Mouse (Mus musculus): Measurements from ENCODE around the gene Pgm5. TPM values are rescaled to one million over a fixed set of nuclear protein-coding genes. Genes with fewer than 3 reads are reported as not detected.
A peak's percentile ranks its signal among the peaks of the same experiment; 100 is the strongest.

The Pgm5 gene
- total RNA-seq, 1 experiment from 2014 or later = 54.3 TPM

GRCm38 (mm10) chr19:24871037-24871635 is 9.5 kb upstream of the Pgm5 start:
- DNase-seq = peak; percentile 71

GRCm38 (mm10) chr19:24865436-24865835 is 3.8 kb upstream of the Pgm5 start:
- peak; percentile 38 for DNase-seq

- no peak for DNase-seq
These were observed 411 bp downstream of the Pgm5 start for GRCm38 (mm10) chr19:24861276-24861611.

GRCm38 (mm10) chr19:24851456-24852315 is 10.0 kb downstream of the Pgm5 start:
- DNase-seq = peak; percentile 29

GRCm38 (mm10) chr19:24848844-24849243 is 12.8 kb downstream of the Pgm5 start:
- no peak for DNase-seq

GRCm38 (mm10) chr19:24848345-24848744 is 13.3 kb downstream of the Pgm5 start:
- no peak for DNase-seq

GRCm38 (mm10) chr19:24845007-24845546 is 16.6 kb downstream of the Pgm5 start:
- DNase-seq = no peak

- no peak for DNase-seq
These were observed 19.6 kb downstream of the Pgm5 start for GRCm38 (mm10) chr19:24842080-24842479.

- DNase-seq = no peak
These were observed 37.1 kb downstream of the Pgm5 start for GRCm38 (mm10) chr19:24824517-24824916.

- no peak for DNase-seq
These were observed 45.9 kb downstream of the Pgm5 start for GRCm38 (mm10) chr19:24815661-24816221.

- DNase-seq = no peak
These were observed 48.8 kb downstream of the Pgm5 start for GRCm38 (mm10) chr19:24812861-24813293.

GRCm38 (mm10) chr19:24812106-24812810 is 49.4 kb downstream of the Pgm5 start:
- peak; percentile 48 for DNase-seq

GRCm38 (mm10) chr19:24811451-24811850 is 50.2 kb downstream of the Pgm5 start:
- DNase-seq = no peak

GRCm38 (mm10) chr19:24806013-24806412 is 55.6 kb downstream of the Pgm5 start:
- no peak for DNase-seq

- DNase-seq = no peak
These were observed 64.0 kb downstream of the Pgm5 start for GRCm38 (mm10) chr19:24797606-24798005.

- no peak for DNase-seq
These were observed 67.3 kb downstream of the Pgm5 start for GRCm38 (mm10) chr19:24794350-24794749.

- no peak for DNase-seq
These were observed 68.0 kb downstream of the Pgm5 start for GRCm38 (mm10) chr19:24793545-24794139.

- no peak for DNase-seq
These were observed 68.8 kb downstream of the Pgm5 start for GRCm38 (mm10) chr19:24792876-24793275.

GRCm38 (mm10) chr19:24785898-24786297 is 75.8 kb downstream of the Pgm5 start:
- DNase-seq = no peak

GRCm38 (mm10) chr19:24785056-24785675 is 76.5 kb downstream of the Pgm5 start:
- DNase-seq = no peak

- DNase-seq = no peak
These were observed 77.9 kb downstream of the Pgm5 start for GRCm38 (mm10) chr19:24783736-24784135.

- no peak for DNase-seq
These were observed 81.7 kb downstream of the Pgm5 start for GRCm38 (mm10) chr19:24779996-24780395.
